Mouse (Mus musculus) MEL (cell line): Measurements from ENCODE around the gene Sf1. TPM values are rescaled to one million over a fixed set of nuclear protein-coding genes. Genes with fewer than 3 reads are reported as not detected.

Experiments used
- DNase-seq: peaks from one replicate; pipeline ENCODE4 v3.0.0; 2011; ENCODE audit warnings: low read depth, low spot score
- H3K27ac ChIP-seq: 2 replicates; pipeline ENCODE4 v1.5.1; 2012; ENCODE audit warnings: low read depth, mild to moderate bottlenecking, control low read depth, low read length, moderate library complexity; ENCODE audit not compliant: control insufficient read depth
- H3K27me3 ChIP-seq, 2 experiments: fragments of 150-350 bp in 1 of 2; sonication (generic) in 1 of 2; 2 replicates each; pipeline ENCODE4 v1.6.1; 2012; ENCODE audit warnings: low read length in 2 of 2, mild to moderate bottlenecking in 2 of 2, improper control_type of control experiment in 1 of 2, moderate library complexity in 1 of 2; ENCODE audit not compliant: insufficient read depth in 2 of 2, control insufficient read depth in 1 of 2
- H3K36me3 ChIP-seq, 2 experiments: 2 replicates each; pipeline ENCODE4 v1.6.1; 2012 to 2014; ENCODE audit warnings: low read length in 2 of 2, improper control_type of control experiment in 1 of 2, inconsistent platforms in 1 of 2, mild to moderate bottlenecking in 1 of 2; ENCODE audit not compliant: insufficient read depth in 2 of 2, control insufficient read depth in 1 of 2
- H3K4me1 ChIP-seq, 2 experiments: fragments of 150-350 bp in 1 of 2; sonication (generic) in 1 of 2; 2 replicates each; pipeline ENCODE4 v1.6.1; 2012; ENCODE audit warnings: low read length in 2 of 2, improper control_type of control experiment in 1 of 2, mild to moderate bottlenecking in 1 of 2; ENCODE audit not compliant: insufficient read depth in 2 of 2, control insufficient read depth in 1 of 2
- H3K4me3 ChIP-seq, 2 experiments: fragments of 150-350 bp in 1 of 2; sonication (generic) in 1 of 2; 2 replicates each; pipeline ENCODE4 v1.5.1; 2012; ENCODE audit warnings: low read depth in 2 of 2, low read length in 2 of 2, mild to moderate bottlenecking in 2 of 2, moderate library complexity in 2 of 2, control low read depth in 1 of 2, improper control_type of control experiment in 1 of 2; ENCODE audit not compliant: control insufficient read depth in 1 of 2, insufficient read depth in 1 of 2
- H3K79me2 ChIP-seq: 2 replicates; pipeline ENCODE4 v1.6.1; 2012; ENCODE audit warnings: mild to moderate bottlenecking, low read length, moderate library complexity; ENCODE audit not compliant: control insufficient read depth, poor library complexity, insufficient read depth
- H3K9ac ChIP-seq: 2 replicates; pipeline ENCODE4 v1.6.1; 2012; ENCODE audit warnings: low read depth, mild to moderate bottlenecking, control low read depth, low read length, moderate library complexity; ENCODE audit not compliant: control insufficient read depth, poor library complexity, severe bottlenecking
- H3K9me3 ChIP-seq: fragments of 150-350 bp; sonication (generic); replicated peaks from 2 replicates; pipeline ENCODE4 v1.6.1; 2012; ENCODE audit warnings: mild to moderate bottlenecking, low read length, improper control_type of control experiment, moderate library complexity; ENCODE audit not compliant: insufficient read depth
- CHD2 ChIP-seq: IDR thresholded peaks from 2 replicates; pipeline ENCODE4 v1.6.1; 2011; ENCODE audit warnings: low read length, improper control_type of control experiment
- EP300 ChIP-seq, 2 experiments: IDR thresholded peaks; 2 replicates each; pipeline ENCODE4 v1.6.1; 2011; ENCODE audit warnings: improper control_type of control experiment in 2 of 2, low read length in 2 of 2, low read depth in 1 of 2, mild to moderate bottlenecking in 1 of 2
- GABPA ChIP-seq: IDR thresholded peaks from 2 replicates; pipeline ENCODE4 v1.6.1; 2012; ENCODE audit warnings: low read depth, mild to moderate bottlenecking, inconsistent platforms, low read length, improper control_type of control experiment, moderate library complexity
- KAT2A ChIP-seq: conservative IDR thresholded peaks from 2 replicates; pipeline ENCODE4 v1.6.1; 2012; ENCODE audit warnings: low read depth, low read length, improper control_type of control experiment, inconsistent platforms
- MAFK ChIP-seq: IDR thresholded peaks from 2 replicates; pipeline ENCODE4 v1.6.1; 2011; ENCODE audit warnings: low read depth, mild to moderate bottlenecking, low read length, improper control_type of control experiment, borderline replicate concordance
- MAX ChIP-seq: IDR thresholded peaks from 2 replicates; pipeline ENCODE4 v1.6.1; 2011; ENCODE audit warnings: low read length, improper control_type of control experiment
- NELFE ChIP-seq: IDR thresholded peaks from 2 replicates; pipeline ENCODE4 v1.6.1; 2011; ENCODE audit warnings: low read depth, low read length, improper control_type of control experiment
- POLR2A ChIP-seq, 2 experiments: IDR thresholded peaks; 2 replicates each; pipeline ENCODE4 v1.6.1; 2011 to 2012; ENCODE audit warnings: low read length in 2 of 2, mild to moderate bottlenecking in 2 of 2, control low read depth in 1 of 2, improper control_type of control experiment in 1 of 2, low read depth in 1 of 2, moderate library complexity in 1 of 2; ENCODE audit not compliant: control insufficient read depth in 1 of 2, insufficient read depth in 1 of 2, poor library complexity in 1 of 2
- RCOR1 ChIP-seq: IDR thresholded peaks from 2 replicates; pipeline ENCODE4 v1.6.1; 2012; ENCODE audit warnings: low read depth, mild to moderate bottlenecking, inconsistent platforms, low read length, improper control_type of control experiment
- SIN3A ChIP-seq: IDR thresholded peaks from 2 replicates; pipeline ENCODE4 v1.6.1; 2012; ENCODE audit warnings: low read length, improper control_type of control experiment, inconsistent platforms
- SMC3 ChIP-seq: IDR thresholded peaks from 2 replicates; pipeline ENCODE4 v1.6.1; 2011; ENCODE audit warnings: low read depth, low read length, improper control_type of control experiment
- TAL1 ChIP-seq: IDR thresholded peaks from 2 replicates; pipeline ENCODE4 v1.6.1; 2012; ENCODE audit warnings: mild to moderate bottlenecking, inconsistent platforms, low read length, moderate library complexity, mixed read lengths
- UBTF ChIP-seq: IDR thresholded peaks from 2 replicates; pipeline ENCODE4 v1.6.1; 2012; ENCODE audit warnings: low read depth, mild to moderate bottlenecking, inconsistent platforms, low read length, improper control_type of control experiment, moderate library complexity, borderline replicate concordance; ENCODE audit not compliant: insufficient read depth
- USF1 ChIP-seq: IDR thresholded peaks from 2 replicates; pipeline ENCODE4 v1.6.1; 2014; ENCODE audit warnings: low read depth, mild to moderate bottlenecking, inconsistent platforms, low read length, improper control_type of control experiment, moderate library complexity
- polyA plus RNA-seq, 2 experiments: library from polyadenylated mRNA; stranded (reverse) in 1 of 2; unstranded in 1 of 2; fragments of >175 nt in 1 of 2; fragments of >200 nt in 1 of 2; gene quantifications; 2 replicates each; pipeline versions ENCODE4 v1.2.1 to v1.2.4; 2012; ENCODE audit warnings: low replicate concordance in 2 of 2, low read depth in 1 of 2; ENCODE audit not compliant: insufficient read length in 2 of 2, insufficient read depth in 1 of 2, missing spikeins in 1 of 2
- total RNA-seq: library from RNA; depleted of rRNA; stranded (reverse); fragments of 300-350 nt; gene quantifications from 2 replicates; pipeline ENCODE4 v1.2.3, GENCODE M21; 2012

Gene Sf1
- total and polyA plus RNA-seq, 3 experiments = 65.7 to 245 (median 211) TPM

DNA sequence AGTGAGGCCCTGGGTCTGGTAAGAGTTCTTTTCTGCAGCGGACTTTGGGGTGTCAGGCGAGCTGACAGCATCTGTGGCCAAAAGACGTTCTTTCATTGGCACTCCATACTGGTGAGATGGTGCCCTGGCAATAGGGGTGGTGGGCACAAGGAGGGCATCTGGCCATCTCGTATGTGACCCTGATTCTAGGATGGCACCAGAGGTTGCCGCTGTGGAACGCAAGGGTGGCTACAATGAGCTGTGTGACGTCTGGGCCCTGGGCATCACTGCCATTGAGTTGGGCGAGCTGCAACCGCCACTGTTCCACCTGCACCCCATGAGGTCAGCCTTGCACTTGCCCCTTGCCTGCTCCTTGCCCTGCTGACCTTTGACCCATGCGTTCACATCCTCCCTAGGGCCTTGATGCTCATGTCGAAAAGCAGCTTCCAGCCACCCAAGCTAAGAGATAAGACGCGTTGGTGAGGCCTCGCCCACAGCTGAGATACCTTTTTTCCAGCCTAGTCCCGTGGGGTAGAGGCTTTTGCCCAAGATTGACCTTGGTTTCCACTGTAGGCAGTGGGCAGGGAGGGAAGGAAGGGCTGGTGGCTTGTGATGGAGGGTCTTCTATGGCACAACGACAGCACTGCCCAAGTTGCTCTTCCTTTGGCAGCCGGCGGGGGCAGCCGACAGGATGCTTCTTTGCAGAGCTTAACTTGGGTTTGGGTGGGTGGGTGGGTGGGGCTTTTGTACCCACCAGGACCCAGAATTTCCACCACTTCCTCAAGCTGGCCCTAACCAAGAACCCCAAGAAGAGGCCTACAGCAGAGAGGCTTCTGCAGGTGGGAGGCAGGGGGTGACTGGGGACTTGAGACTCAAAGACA is 20.2 kb upstream of the Sf1 start (continued):
- TF ChIP-seq GABPA (no peak), CHD2 (no peak), SIN3A (no peak)

DNA sequence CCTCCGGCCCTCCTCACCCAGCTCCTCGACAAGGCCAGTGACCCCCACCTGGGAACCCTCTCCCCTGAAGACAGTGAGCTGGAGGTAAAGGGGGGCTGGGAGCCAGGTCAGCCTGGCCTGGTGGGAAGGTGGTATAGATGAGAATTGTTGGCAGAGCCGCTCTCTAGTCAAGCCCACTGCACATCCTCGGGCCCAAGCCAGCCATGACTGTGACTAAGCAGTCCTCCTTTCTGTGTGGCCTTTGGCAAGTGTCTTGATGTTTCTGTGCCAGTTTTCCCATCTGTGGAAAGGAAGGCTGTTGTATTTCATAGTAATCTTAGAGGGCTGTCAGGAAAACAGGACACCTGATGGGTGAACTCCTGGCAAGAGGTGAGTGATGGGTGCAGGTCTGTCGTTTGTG is 19.5 kb upstream of the Sf1 start:
- Histone ChIP-seq H3K4me1 (peaks cover 0 to 10% of the 10 kb centered on the region in 2 experiments; a peak in 2 of 4 replicates), H3K27me3 (no peaks in the 10 kb centered on the region), H3K27ac (no peak overlapping the region), H3K4me3 (no peak overlapping the region), H3K9me3 (no peaks in the 10 kb centered on the region), H3K9ac (no peak overlapping the region), H3K36me3 (peaks cover 0 to 2% of the 10 kb centered on the region in 2 experiments; a peak in 2 of 4 replicates), H3K79me2 (no peaks in the 10 kb centered on the region; the same call in 1 of the 2 replicates)
- no peak for TF ChIP-seq MAFK
- no peak for TF ChIP-seq TAL1
- DNase-seq = no peak

GRCm38 (mm10) chr19:6346023-6346422 is 17.5 kb upstream of the Sf1 start:
- H3K27me3 ChIP-seq = no peaks in the 10 kb centered on the region
- peaks cover 0 to 4% of the 10 kb centered on the region in 2 experiments; a peak in 2 of 4 replicates for H3K4me1 ChIP-seq
- no peaks in the 10 kb centered on the region; a peak in 1 of 4 replicates for H3K36me3 ChIP-seq
- no peak for TF ChIP-seq CHD2
- TF ChIP-seq SMC3 = no peak
- TF ChIP-seq KAT2A = no peak
- no peak for TF ChIP-seq RCOR1
- no peak for TF ChIP-seq USF1
- TF ChIP-seq UBTF = no peak
- TF ChIP-seq NELFE = no peak
- no peak for TF ChIP-seq SIN3A
- no peaks in the 10 kb centered on the region; the same call in 1 of the 2 replicates for H3K79me2 ChIP-seq
- H3K9ac ChIP-seq = no peak overlapping the region
- no peak for DNase-seq
- no peak overlapping the region for H3K27ac ChIP-seq
- no peak overlapping the region for H3K4me3 ChIP-seq
- no peaks in the 10 kb centered on the region for H3K9me3 ChIP-seq

- Histone ChIP-seq H3K79me2 (no peaks in the 10 kb centered on the region), H3K36me3 (no peaks in the 10 kb centered on the region; a peak in 1 of 4 replicates), H3K9me3 (no peaks in the 10 kb centered on the region), H3K4me1 (peaks cover 0 to 2% of the 10 kb centered on the region in 2 experiments; a peak in 2 of 4 replicates), H3K27ac (no peak overlapping the region), H3K27me3 (no peaks in the 10 kb centered on the region), H3K9ac (no peak overlapping the region), H3K4me3 (no peak overlapping the region)
- no peak for TF ChIP-seq POLR2A (IDR thresholded peaks at IDR 0.05; ENCODE audit: control insufficient read depth in 1 of 2, insufficient read depth in 1 of 2, low read depth in 1 of 2, low read length in 2 of 2, poor library complexity in 1 of 2)
- no peak for TF ChIP-seq MAX
- no peak for TF ChIP-seq NELFE
- TF ChIP-seq USF1 = no peak
- no peak for TF ChIP-seq EP300 (IDR thresholded peaks at IDR 0.05; ENCODE audit: low read depth in 1 of 2, low read length in 2 of 2)
- DNase-seq = no peak
Measured at GRCm38 (mm10) chr19:6346661-6347060, 16.8 kb upstream of the Sf1 start.
